Mouse (Mus musculus): ENCODE data around the gene C1qtnf12. TPM values are rescaled to one million over a fixed set of nuclear protein-coding genes. Genes with fewer than 3 reads are reported as not detected.

The C1qtnf12 gene
- total RNA-seq, 2 experiments from 2014 or later, result 14.7 to 16.1 TPM

DNA sequence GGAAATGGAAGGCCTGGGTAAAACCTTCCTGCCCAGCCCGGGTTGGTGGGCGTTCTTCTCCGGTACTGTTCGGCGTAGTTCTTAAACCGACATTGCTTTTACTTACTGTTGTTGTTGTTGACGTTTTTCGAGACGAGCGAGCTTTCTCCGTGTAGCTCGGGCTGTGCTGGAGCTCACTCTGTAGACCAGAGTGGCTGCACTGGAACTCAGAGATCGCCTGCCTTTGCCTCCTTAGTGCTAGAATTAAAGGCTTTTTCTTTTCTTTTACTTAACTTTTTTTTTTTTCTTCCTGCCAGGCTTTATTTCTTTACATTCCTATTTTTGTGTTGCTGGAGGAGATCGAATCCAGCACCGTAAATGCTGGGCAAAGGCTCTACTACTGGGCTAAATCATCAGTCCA, 31.5 kb downstream of the C1qtnf12 start:
- no peak for DNase-seq

DNA sequence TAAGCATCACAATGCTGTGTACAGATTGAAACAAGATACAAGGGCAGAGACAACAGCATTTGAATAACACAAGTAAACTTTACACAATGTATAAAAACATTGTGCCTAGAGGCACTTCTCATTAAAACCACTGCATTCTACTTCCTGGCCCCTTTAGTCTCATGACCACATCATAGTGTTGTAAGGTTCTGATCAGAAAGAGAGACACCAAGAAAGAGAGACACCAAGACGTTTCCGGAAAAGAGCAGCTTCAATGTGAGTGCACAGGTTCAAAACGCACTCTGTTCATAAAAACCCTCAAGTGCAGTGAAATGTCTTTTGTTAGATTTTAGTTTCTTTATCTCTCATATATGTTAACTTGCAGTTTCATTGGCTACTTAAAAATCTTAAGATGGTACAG, 42.0 kb downstream of the C1qtnf12 start:
- DNase-seq, result no peak

DNA sequence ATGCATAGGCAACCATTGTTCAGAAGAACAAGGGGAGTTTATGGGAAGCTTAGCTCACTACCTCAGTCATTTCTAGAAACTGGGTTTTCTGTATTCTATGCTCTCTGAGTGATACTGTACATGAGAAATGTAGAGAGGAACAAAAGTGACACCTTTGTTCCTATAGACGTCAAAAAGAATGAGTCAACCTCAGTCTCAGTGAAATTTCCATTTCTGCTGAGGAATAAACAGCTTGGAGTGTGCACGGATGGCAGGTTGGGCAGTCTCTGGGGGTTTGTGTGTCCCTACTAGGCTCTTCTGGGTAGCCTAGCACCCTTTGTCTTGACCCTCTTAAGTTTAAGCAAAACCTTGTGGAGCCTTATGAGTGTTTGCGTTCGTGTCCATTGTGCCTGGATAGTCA, 46.3 kb downstream of the C1qtnf12 start:
- no peak for DNase-seq

DNA sequence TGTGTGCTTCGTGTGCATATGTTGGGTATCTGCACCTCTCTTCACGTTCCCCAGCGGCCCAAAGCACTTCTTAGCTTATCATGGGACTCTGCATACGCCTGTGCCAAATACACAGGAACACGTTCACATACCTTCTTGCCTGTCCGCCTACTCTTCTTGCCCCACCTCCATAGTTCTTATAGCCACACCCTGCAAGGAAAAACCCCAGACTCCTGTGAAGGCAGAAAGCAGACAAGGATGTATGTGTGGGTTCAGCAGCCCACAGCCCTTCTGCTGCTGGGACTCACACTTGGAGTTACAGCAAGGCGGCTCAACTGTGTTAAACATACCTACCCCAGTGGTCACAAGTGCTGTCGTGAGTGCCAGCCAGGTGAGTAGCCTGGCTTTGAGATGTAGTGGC, 51.5 kb downstream of the C1qtnf12 start, which contains the start of gene Tnfrsf4:
TSS of gene Tnfrsf4 (plus strand) at position 207 of the 400 bp plus-strand sequence.
- DNase-seq, result no peak

DNA sequence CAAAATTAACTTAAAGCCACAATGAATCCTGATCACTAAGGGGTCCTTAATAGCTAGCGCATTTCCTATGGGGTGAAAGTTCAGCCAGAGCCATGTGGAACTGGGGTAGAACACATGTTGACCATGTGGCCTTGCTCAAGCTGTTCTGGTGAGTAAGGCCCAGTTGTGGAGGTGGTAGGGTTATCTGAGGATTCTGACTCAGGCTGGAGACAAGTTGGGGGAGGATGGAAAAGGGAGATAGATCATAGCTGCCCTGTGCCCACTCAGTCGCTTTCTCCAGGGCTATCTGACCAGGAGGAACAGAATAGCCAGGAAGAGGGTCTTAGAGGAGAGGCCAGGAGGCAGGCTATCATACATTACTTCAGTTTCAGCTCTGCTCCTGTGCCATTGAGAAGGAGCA, 52.3 kb downstream of the C1qtnf12 start:
- no peak for DNase-seq

Other genes with a start within 250 kb of the C1qtnf12 start
- gene Tmem240, start 227.5 kb upstream of the C1qtnf12 start, total RNA-seq (2021), result under 1 TPM; 0.26 to 0.27 TPM
- 10 to 100 TPM; 26.3 to 31.4 TPM for gene Atad3a, start 201.2 kb upstream of the C1qtnf12 start, total RNA-seq (2021)
- gene Vwa1, start 187.6 kb upstream of the C1qtnf12 start, total RNA-seq (2021), result 1 to 10 TPM; 5.0 to 5.4 TPM
- under 1 TPM; 0.88 to 0.92 TPM for gene Tmem88b, start 176.4 kb upstream of the C1qtnf12 start, total RNA-seq (2021)
- gene Ankrd65, start 171.9 kb upstream of the C1qtnf12 start, total RNA-seq (2021), result not detected
- 10 to 100 TPM; 45.1 to 47.7 TPM for gene Mrpl20, start 159.4 kb upstream of the C1qtnf12 start, total RNA-seq (2021)
- gene Ccnl2, start 149.8 kb upstream of the C1qtnf12 start, total RNA-seq (2021), result 10 to 100 TPM; 20.4 to 26.6 TPM
- gene Aurkaip1, start 131.0 kb upstream of the C1qtnf12 start, total RNA-seq (2021), result 10 to 100 TPM; 68.4 to 70.9 TPM
- 10 to 100 TPM; 37.5 to 37.6 TPM for gene Mxra8, start 122.6 kb upstream of the C1qtnf12 start, total RNA-seq (2021)
- gene Dvl1, start 114.9 kb upstream of the C1qtnf12 start, total RNA-seq (2021), result 100 to 1,000 TPM in 1 of 2 experiments, 10 to 100 TPM in 1; 100.0 to 103 TPM
- under 1 TPM in 1 of 2 experiments, not detected in 1; 0.11 TPM for gene Tas1r3, start 99.0 kb upstream of the C1qtnf12 start, total RNA-seq (2021)
- gene Cptp, start 92.9 kb upstream of the C1qtnf12 start, total RNA-seq (2021), result 10 to 100 TPM; 15.6 to 16.6 TPM
- 10 to 100 TPM; 14.1 to 17.9 TPM for gene Ints11, start 92.8 kb upstream of the C1qtnf12 start, total RNA-seq (2021)
- 10 to 100 TPM; 10.2 to 11.2 TPM for gene Pusl1, start 70.5 kb upstream of the C1qtnf12 start, total RNA-seq (2021)
- 10 to 100 TPM in 1 of 2 experiments, 1 to 10 TPM in 1; 7.2 to 10.4 TPM for gene Acap3, start 70.5 kb upstream of the C1qtnf12 start, total RNA-seq (2021)
- gene Ube2j2, start 18.5 kb upstream of the C1qtnf12 start, total RNA-seq (2021), result 10 to 100 TPM; 50.2 to 50.8 TPM
- gene B3galt6, start 30.3 kb downstream of the C1qtnf12 start, total RNA-seq (2021), result 1 to 10 TPM; 1.2 to 1.6 TPM
- gene Sdf4, start 30.6 kb downstream of the C1qtnf12 start, total RNA-seq (2021), result 10 to 100 TPM; 67.0 to 79.3 TPM
- under 1 TPM; 0.51 to 0.80 TPM for gene Tnfrsf4, start 51.5 kb downstream of the C1qtnf12 start, total RNA-seq (2021)
- not detected for gene Tnfrsf18, start 63.8 kb downstream of the C1qtnf12 start, total RNA-seq (2021)
- gene Ttll10, start 97.1 kb downstream of the C1qtnf12 start, total RNA-seq (2021), result not detected
- 1 to 10 TPM; 2.2 to 4.3 TPM for gene 9430015G10Rik, start 147.7 kb downstream of the C1qtnf12 start, total RNA-seq (2021)
- gene Rnf223, start 168.2 kb downstream of the C1qtnf12 start, total RNA-seq (2021), result not detected
- 10 to 100 TPM in 1 of 2 experiments, 1 to 10 TPM in 1; 9.7 to 11.3 TPM for gene Agrn, start 235.2 kb downstream of the C1qtnf12 start, total RNA-seq (2021)
- 1 to 10 TPM; 1.0 to 1.1 TPM for gene Isg15, start 238.5 kb downstream of the C1qtnf12 start, total RNA-seq (2021)
- gene AW011738, start 241.0 kb downstream of the C1qtnf12 start, total RNA-seq (2021), result 1 to 10 TPM; 2.9 to 3.9 TPM